Mouse (Mus musculus) embryonic fibroblast, embryonic 13.5 days (primary cell): ENCODE measurements around the gene Olfr992. TPM values are rescaled to one million over a fixed set of nuclear protein-coding genes. Genes with fewer than 3 reads are reported as not detected.
"Not testable (repeated sequence)": the region's sequence is repeated elsewhere in the genome, so short reads cannot be mapped to it uniquely, and the experiment has no call there.

Experiments
- H3K27ac ChIP-seq: 2 replicates; pipeline ENCODE4 v1.5.1; 2012; ENCODE audit warnings: low read length, control low read depth, inconsistent platforms; ENCODE audit not compliant: insufficient read depth
- H3K4me1 ChIP-seq: 2 replicates; pipeline ENCODE4 v1.6.1; 2011; ENCODE audit warnings: low read length; ENCODE audit not compliant: control insufficient read depth, insufficient read depth
- H3K4me3 ChIP-seq: 2 replicates; pipeline ENCODE4 v1.5.1; 2011; ENCODE audit warnings: mild to moderate bottlenecking, control low read depth, low read length; ENCODE audit not compliant: insufficient read depth
- CTCF ChIP-seq: IDR thresholded peaks from 2 replicates; pipeline ENCODE4 v1.5.1; 2011; ENCODE audit warnings: mild to moderate bottlenecking, control low read depth, low read length, moderate library complexity, borderline replicate concordance; ENCODE audit not compliant: insufficient read depth
- POLR2A ChIP-seq: IDR thresholded peaks from 2 replicates; pipeline ENCODE4 v1.6.1; 2011; ENCODE audit warnings: low read depth, mild to moderate bottlenecking, control low read depth, low read length, moderate library complexity
- polyA plus RNA-seq: library from polyadenylated mRNA; stranded (reverse); fragments of >200 nt; gene quantifications from 2 replicates; pipeline ENCODE4 v1.2.4, GENCODE M21; 2011; ENCODE audit warnings: low read depth; ENCODE audit not compliant: missing spikeins, insufficient read length

Olfr992 gene
- polyA plus RNA-seq, result not detected in 2 replicates

GRCm38 (mm10) chr2:85409369-85409768, at the start of gene Olfr992:
Gene Olfr992, minus strand, starts transcription at chr2:85409469.
- no peak within 1 kb of the TSS for H3K27ac ChIP-seq
- H3K4me3 ChIP-seq, result no peak within 1 kb of the TSS
- no peaks in the 10 kb centered on the region for H3K4me1 ChIP-seq
- TF ChIP-seq POLR2A (no peak), CTCF (no peak)

DNA sequence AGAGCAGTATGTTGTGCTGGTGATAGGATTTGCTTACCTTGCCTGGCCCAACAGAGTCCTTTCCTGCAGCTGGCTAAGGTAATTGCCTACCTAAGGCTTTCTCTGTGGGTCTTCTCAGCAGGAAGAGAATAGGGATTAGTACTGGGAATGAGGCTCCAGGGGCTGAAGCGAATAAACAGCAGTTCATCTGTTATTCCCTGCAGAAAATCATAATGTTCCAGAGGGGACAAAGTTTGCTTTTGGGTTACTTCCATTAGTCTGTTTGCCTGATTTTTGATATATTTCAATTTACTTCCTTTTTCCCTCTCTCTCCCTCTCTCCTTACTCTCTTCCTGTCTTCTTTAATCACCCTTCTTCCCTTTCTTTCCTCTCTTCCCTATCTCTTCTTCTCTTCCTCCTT, 34.3 kb upstream of the Olfr992 start, which contains the start of gene Olfr995:
Gene Olfr995 (minus strand): TSS at position 101 of the 400 bp plus-strand sequence.
- no peaks in the 10 kb centered on the region for H3K4me1 ChIP-seq
- no peak within 1 kb of the TSS for H3K27ac ChIP-seq
- no peak within 1 kb of the TSS for H3K4me3 ChIP-seq
- TF ChIP-seq POLR2A, result no peak
- no peak for TF ChIP-seq CTCF

DNA sequence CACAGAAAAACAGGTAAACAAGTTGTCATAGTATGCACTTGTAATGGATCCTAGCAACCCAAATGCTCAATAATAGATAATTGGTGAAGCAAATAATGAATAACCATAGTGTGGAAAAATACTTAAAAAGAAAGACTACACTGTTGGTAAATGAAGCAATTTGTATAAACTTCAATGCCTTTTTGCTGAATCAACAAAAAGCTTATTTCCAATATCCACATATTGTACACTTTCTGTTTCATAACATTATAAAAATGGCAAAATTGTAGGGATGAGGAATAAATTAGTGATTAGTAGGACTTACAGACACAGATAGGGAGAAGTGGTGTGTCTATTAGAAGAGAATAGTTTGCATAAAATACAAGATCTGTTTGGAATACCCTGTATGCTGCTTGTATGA, 33.3 kb upstream of the Olfr992 start:
- H3K4me3 ChIP-seq, result no peak overlapping the region
- no peak for TF ChIP-seq POLR2A
- TF ChIP-seq CTCF, result no peak
- no peaks in the 10 kb centered on the region for H3K4me1 ChIP-seq
- H3K27ac ChIP-seq, result no peak overlapping the region

DNA sequence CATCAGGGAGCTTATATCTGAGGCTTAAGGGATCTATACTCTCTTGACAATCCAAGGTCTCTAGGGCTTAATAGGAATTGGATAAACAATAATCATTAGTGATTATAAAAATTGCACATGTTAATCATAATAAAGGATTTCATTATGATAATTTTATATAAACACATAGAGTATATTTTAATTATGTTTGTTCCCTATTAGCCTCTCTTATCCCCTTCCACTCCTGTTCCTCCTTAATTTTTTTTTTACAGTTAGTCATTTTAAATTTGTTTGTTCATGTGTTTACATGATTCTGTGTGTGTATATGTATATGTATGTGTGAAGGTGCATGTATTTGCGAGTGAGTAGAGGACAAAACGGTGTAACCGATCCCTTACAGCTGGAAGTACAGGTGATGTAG, 27.1 kb upstream of the Olfr992 start, which contains the start of gene Olfr994:
Gene Olfr994 (minus strand): TSS at position 101 of the 400 bp plus-strand sequence.
- Histone ChIP-seq H3K4me3 (no peak within 1 kb of the TSS), H3K27ac (no peak within 1 kb of the TSS), H3K4me1 (no peaks in the 10 kb centered on the region)
- TF ChIP-seq CTCF (no peak), POLR2A (no peak)

- Histone ChIP-seq H3K4me1 (no peaks in the 10 kb centered on the region), H3K27ac (no peak overlapping the region), H3K4me3 (no peak overlapping the region)
- TF ChIP-seq POLR2A, result no peak
- TF ChIP-seq CTCF, result no peak
These were observed 16.6 kb upstream of the Olfr992 start for GRCm38 (mm10) chr2:85425893-85426292.

GRCm38 (mm10) chr2:85414777-85415176, 5.5 kb upstream of the Olfr992 start, which contains the start of gene Olfr993:
Gene Olfr993, minus strand, starts transcription at chr2:85414877.
- Histone ChIP-seq H3K4me1 (no peaks in the 10 kb centered on the region), H3K27ac (no peak within 1 kb of the TSS), H3K4me3 (no peak within 1 kb of the TSS)
- TF ChIP-seq CTCF (no peak), POLR2A (no peak)

DNA sequence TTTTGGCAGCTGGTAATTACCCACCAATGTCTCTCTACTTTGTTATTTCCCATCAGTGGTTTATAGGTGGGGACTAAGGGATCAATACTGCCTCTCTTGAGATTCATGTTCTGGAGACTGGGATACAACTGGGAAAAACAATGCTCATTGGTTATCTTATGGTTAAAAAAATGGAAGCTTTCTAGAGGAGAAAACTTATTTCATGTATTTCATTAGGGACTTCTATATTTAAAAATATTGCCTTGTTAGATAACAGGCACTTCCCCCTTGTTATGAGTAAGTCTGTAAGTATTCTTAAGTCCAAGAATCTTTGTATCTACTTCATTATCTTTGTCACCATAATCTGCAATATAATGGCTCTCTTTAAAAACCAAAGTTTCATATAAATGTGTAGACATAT, 46.1 kb downstream of the Olfr992 start, which contains the start of gene Olfr988:
Gene Olfr988 (minus strand): TSS at position 101 of the 400 bp plus-strand sequence.
- H3K4me3 ChIP-seq, H3K4me1 ChIP-seq, H3K27ac ChIP-seq: not testable (repeated sequence)

Other genes with a start within 250 kb of the Olfr992 start
- not detected in 2 replicates for gene Lrrc55, start 212.3 kb downstream of the Olfr992 start, polyA plus RNA-seq
- not detected in 2 replicates for gene Olfr987, start 70.2 kb downstream of the Olfr992 start, polyA plus RNA-seq
- gene Olfr988, start 46.2 kb downstream of the Olfr992 start, polyA plus RNA-seq, result not detected in 2 replicates
- not detected in 2 replicates for gene Olfr993, start 5.4 kb upstream of the Olfr992 start, polyA plus RNA-seq
- gene Olfr994, start 27.0 kb upstream of the Olfr992 start, polyA plus RNA-seq, result not detected in 2 replicates
- gene Olfr995, start 34.2 kb upstream of the Olfr992 start, polyA plus RNA-seq, result not detected in 2 replicates
- gene 4833423E24Rik, start 109.6 kb upstream of the Olfr992 start, polyA plus RNA-seq, result not detected in 2 replicates
- gene Olfr996, start 169.7 kb upstream of the Olfr992 start, polyA plus RNA-seq, result not detected in 2 replicates
- not detected in 2 replicates for gene Olfr998, start 179.5 kb upstream of the Olfr992 start, polyA plus RNA-seq
- not detected in 2 replicates for gene Olfr1000, start 202.4 kb upstream of the Olfr992 start, polyA plus RNA-seq
- not detected in 2 replicates for gene Olfr1002, start 241.2 kb upstream of the Olfr992 start, polyA plus RNA-seq